Mouse (Mus musculus) myocyte (in vitro differentiated cells): ENCODE data around the gene Oser1. TPM values are rescaled to one million over a fixed set of nuclear protein-coding genes. Genes with fewer than 3 reads are reported as not detected.
A peak's percentile ranks its signal among the peaks of the same experiment; 100 is the strongest.

ENCODE experiments used
- H3K27me3 ChIP-seq: one replicate; pipeline ENCODE4 v1.6.1; 2011; ENCODE audit not compliant: control insufficient read depth, insufficient read depth, insufficient read length
- H3K36me3 ChIP-seq: one replicate; pipeline ENCODE4 v1.6.1; 2011; ENCODE audit not compliant: control insufficient read depth, insufficient read depth
- H3K4me2 ChIP-seq: one replicate; pipeline ENCODE4 v1.6.1; 2011; ENCODE audit warnings: low read depth, control low read depth
- H3K4me3 ChIP-seq: one replicate; pipeline ENCODE4 v1.5.1; 2011; ENCODE audit warnings: mild to moderate bottlenecking, control low read depth, moderate library complexity
- H3K79me2 ChIP-seq: one replicate; pipeline ENCODE4 v1.6.1; 2011; ENCODE audit not compliant: control insufficient read depth, insufficient read depth
- H3ac ChIP-seq: one replicate; pipeline ENCODE4 v1.6.1; 2011; ENCODE audit not compliant: control insufficient read depth, insufficient read length
- CEBPB ChIP-seq: IDR thresholded peaks from 2 replicates; pipeline ENCODE4 v1.6.1; 2011; ENCODE audit warnings: mild to moderate bottlenecking, moderate library complexity; ENCODE audit not compliant: poor library complexity, insufficient read depth, severe bottlenecking
- E2F4 ChIP-seq: IDR thresholded peaks from one replicate; pipeline ENCODE4 v1.6.1; 2011; ENCODE audit warnings: mild to moderate bottlenecking, control low read depth, moderate library complexity; ENCODE audit not compliant: insufficient read depth
- MAX ChIP-seq: IDR thresholded peaks from one replicate; pipeline ENCODE4 v1.6.1; 2011; ENCODE audit warnings: low read depth, mild to moderate bottlenecking, control low read depth
- MYOD1 ChIP-seq, 3 experiments: IDR thresholded peaks; one replicate each; pipeline ENCODE4 v1.6.1; 2011; ENCODE audit warnings: control low read depth in 2 of 3, low read depth in 2 of 3, mild to moderate bottlenecking in 2 of 3, moderate library complexity in 1 of 3; ENCODE audit not compliant: insufficient read length in 2 of 3, control insufficient read depth in 1 of 3
- MYOG ChIP-seq, 3 experiments: IDR thresholded peaks; one replicate each; pipeline ENCODE4 v1.6.1; 2011; ENCODE audit warnings: control low read depth in 2 of 3, low read depth in 2 of 3, mild to moderate bottlenecking in 2 of 3; ENCODE audit not compliant: insufficient read length in 2 of 3, control insufficient read depth in 1 of 3, insufficient read depth in 1 of 3
- POLR2A ChIP-seq: IDR thresholded peaks from one replicate; pipeline ENCODE4 v1.6.1; 2011; ENCODE audit warnings: low read depth, mild to moderate bottlenecking, control low read depth, moderate library complexity; ENCODE audit not compliant: insufficient read length
- POLR2AphosphoS2 ChIP-seq: IDR thresholded peaks from one replicate; pipeline ENCODE4 v1.6.1; 2011; ENCODE audit warnings: low read depth, control low read depth; ENCODE audit not compliant: insufficient read length
- REST ChIP-seq: IDR thresholded peaks from one replicate; pipeline ENCODE4 v1.6.1; 2011; ENCODE audit warnings: mild to moderate bottlenecking, control low read depth, moderate library complexity; ENCODE audit not compliant: insufficient read depth, insufficient read length
- SRF ChIP-seq: IDR thresholded peaks from one replicate; pipeline ENCODE4 v1.6.1; 2011; ENCODE audit warnings: low read depth; ENCODE audit not compliant: control insufficient read depth, insufficient read length
- TCF12 ChIP-seq: IDR thresholded peaks from one replicate; pipeline ENCODE4 v1.6.1; 2011; ENCODE audit warnings: mild to moderate bottlenecking, control low read depth; ENCODE audit not compliant: poor library complexity, insufficient read depth, severe bottlenecking
- TCF3 ChIP-seq: IDR thresholded peaks from one replicate; pipeline ENCODE4 v1.6.1; 2011; ENCODE audit warnings: low read depth, control low read depth; ENCODE audit not compliant: insufficient read length
- USF1 ChIP-seq: IDR thresholded peaks from one replicate; pipeline ENCODE4 v1.6.1; 2011; ENCODE audit warnings: low read depth, mild to moderate bottlenecking, control low read depth, moderate library complexity
- polyA plus RNA-seq: library from polyadenylated mRNA; unstranded; fragments of >200 nt; fragmentation: generic; extraction: Trizol; gene quantifications from one replicate; pipeline ENCODE4 v1.2.1, GENCODE M21; 2012; ENCODE audit warnings: missing spikeins

Oser1 gene
- 30.3 TPM for polyA plus RNA-seq

GRCm38 (mm10) chr2:163424597-163424996 is at the start of gene Oser1:
TSS of gene Oser1 (minus strand) at chr2:163424697.
- TF ChIP-seq USF1 (no peak), CEBPB (no peak), MYOD1 (IDR thresholded peaks at IDR 0.05; ENCODE audit: control insufficient read depth in 1 of 3, insufficient read length in 2 of 3, low read depth in 2 of 3) (no peak), MYOG (IDR thresholded peaks at IDR 0.05; ENCODE audit: control insufficient read depth in 1 of 3, insufficient read depth in 1 of 3, insufficient read length in 2 of 3, low read depth in 2 of 3) (no peak), TCF12 (no peak), E2F4 (no peak), POLR2A (no peak), MAX (no peak), REST (no peak), POLR2AphosphoS2 (no peak), SRF (no peak), TCF3 (no peak)
- Histone ChIP-seq H3K36me3 (no peaks in the 10 kb centered on the region), H3K27me3 (no peaks in the 10 kb centered on the region), H3ac (no peak within 1 kb of the TSS), H3K4me2 (no peak within 1 kb of the TSS), H3K4me3 (no peak within 1 kb of the TSS), H3K79me2 (peaks cover 18% of the 10 kb centered on the region)

DNA sequence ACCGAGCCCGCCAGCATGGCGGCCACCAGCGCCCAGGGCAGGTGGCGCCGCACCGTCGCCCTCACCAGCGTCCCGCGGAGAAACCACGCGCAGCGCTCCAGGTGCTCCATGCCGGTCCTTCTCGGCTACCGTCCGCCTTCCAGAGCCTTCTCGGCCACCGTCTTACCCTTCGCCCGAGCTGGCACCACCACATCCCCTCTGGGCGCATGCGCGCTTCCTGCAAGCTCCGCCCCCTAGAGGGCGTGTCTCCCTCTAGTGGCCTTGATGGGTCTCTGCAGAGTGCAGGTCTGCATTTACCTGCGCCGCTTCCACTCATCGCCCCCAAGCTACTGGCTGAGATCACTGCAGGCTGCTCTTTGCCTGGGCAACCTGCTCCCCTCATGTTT is 48.0 kb upstream of the Oser1 start, which contains the start of gene Fitm2:
Gene Fitm2 (minus strand): TSS at position 164 of the 386 bp plus-strand sequence.
- H3K36me3 ChIP-seq: peaks cover 7% of the 10 kb centered on the region

DNA sequence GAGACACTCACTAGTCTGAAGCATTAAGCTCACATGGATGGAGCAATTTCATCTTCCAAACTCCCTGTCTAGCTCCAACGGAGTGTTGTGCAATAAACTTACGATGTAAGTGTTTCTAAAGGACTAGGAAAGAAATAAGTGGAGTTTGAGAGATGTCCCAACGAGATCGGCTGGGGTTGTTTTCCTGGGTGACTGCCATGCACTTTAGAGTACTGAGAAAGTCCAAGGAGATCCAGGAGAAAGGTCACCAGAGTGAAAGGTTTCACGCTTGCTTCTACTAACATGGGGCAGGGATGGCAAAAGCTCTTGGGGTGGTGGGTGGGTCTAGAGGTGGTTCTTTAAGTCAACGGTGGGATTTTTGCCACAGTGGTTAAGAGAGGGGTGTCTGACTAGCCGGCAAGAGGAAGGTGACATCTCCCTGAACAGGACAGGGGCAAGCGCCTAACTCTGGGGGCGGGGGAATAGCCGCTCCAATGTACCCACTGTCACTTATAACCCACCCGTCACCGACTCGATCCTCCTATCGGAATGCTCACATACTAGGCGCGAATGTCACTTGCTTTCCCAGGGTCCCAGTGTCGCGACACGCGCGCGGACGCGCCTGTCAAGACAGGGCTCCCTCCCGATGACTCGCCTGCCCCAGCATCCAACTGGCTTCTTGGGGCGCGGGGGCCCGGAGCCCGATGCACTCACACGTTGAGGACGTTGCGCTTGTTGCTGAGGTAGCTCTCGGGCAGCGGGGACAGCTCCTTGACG is 47.4 kb upstream of the Oser1 start:
- Histone ChIP-seq H3K36me3 (peaks cover 7% of the 10 kb centered on the region), H3K4me3 (peak overlapping the region; percentile 85), H3ac (peak overlapping the region; percentile 13), H3K79me2 (no peaks in the 10 kb centered on the region), H3K27me3 (no peaks in the 10 kb centered on the region), H3K4me2 (peak overlapping the region; percentile 96)
- TF ChIP-seq SRF (no peak), CEBPB (0 out of 2 replicates have a peak, but pooled peaks have one; percentile 57), USF1 (no peak), MYOG (IDR thresholded peaks at IDR 0.05; ENCODE audit: control insufficient read depth in 1 of 3, insufficient read depth in 1 of 3, insufficient read length in 2 of 3, low read depth in 2 of 3) (no peak)

More for the DNA sequence above, 48.0 kb upstream of the Oser1 start, which contains the start of gene Fitm2:
- Histone ChIP-seq H3K27me3 (no peaks in the 10 kb centered on the region), H3K79me2 (no peaks in the 10 kb centered on the region), H3ac (peak within 1 kb of the TSS; percentile 13), H3K4me3 (peak within 1 kb of the TSS; percentile 85), H3K4me2 (peak within 1 kb of the TSS; percentile 96)
- TF ChIP-seq TCF12 (no peak), POLR2AphosphoS2 (peak; percentile 79), POLR2A (peak; percentile 81), MAX (peak; percentile 16), REST (no peak), E2F4 (no peak), USF1 (no peak), MYOD1 (IDR thresholded peaks at IDR 0.05; ENCODE audit: control insufficient read depth in 1 of 3, insufficient read length in 2 of 3, low read depth in 2 of 3) (peak in 2 of 3 experiments; percentile 59 to 66), SRF (peak; percentile 72), MYOG (IDR thresholded peaks at IDR 0.05; ENCODE audit: control insufficient read depth in 1 of 3, insufficient read depth in 1 of 3, insufficient read length in 2 of 3, low read depth in 2 of 3) (peak in 1 of 3 experiments; percentile 66), TCF3 (no peak), CEBPB (no peak)

DNA sequence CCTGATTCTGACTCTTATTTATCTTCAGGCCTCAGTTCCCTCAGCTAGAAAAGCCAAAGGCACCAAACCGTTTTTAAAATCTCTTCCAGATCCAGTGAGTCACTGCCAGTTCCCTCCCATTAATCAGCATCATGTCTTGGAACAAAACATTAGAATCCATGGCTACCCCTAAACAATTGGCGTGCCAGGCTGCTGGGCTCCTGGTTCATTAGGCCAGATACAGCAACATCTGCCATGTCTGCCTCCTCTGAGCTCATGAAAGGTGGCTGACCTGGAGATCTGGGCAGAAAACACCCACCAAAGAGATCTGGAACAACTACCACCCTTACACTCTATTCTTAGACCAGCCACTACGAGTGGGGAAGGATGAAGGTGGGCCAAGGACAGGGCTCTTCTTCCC is 46.6 kb upstream of the Oser1 start:
- Histone ChIP-seq H3ac (no peak overlapping the region), H3K27me3 (no peaks in the 10 kb centered on the region), H3K4me3 (peak overlapping the region; percentile 85), H3K79me2 (no peaks in the 10 kb centered on the region), H3K36me3 (peaks cover 7% of the 10 kb centered on the region), H3K4me2 (peak overlapping the region; percentile 96)
- TF ChIP-seq MYOG (IDR thresholded peaks at IDR 0.05; ENCODE audit: control insufficient read depth in 1 of 3, insufficient read depth in 1 of 3, insufficient read length in 2 of 3, low read depth in 2 of 3) (no peak), CEBPB (no peak), REST (no peak), POLR2A (no peak), TCF12 (no peak), SRF (no peak), MYOD1 (IDR thresholded peaks at IDR 0.05; ENCODE audit: control insufficient read depth in 1 of 3, insufficient read length in 2 of 3, low read depth in 2 of 3) (no peak)

GRCm38 (mm10) chr2:163469711-163470110 is 45.2 kb upstream of the Oser1 start:
- Histone ChIP-seq H3K4me3 (no peak overlapping the region), H3K79me2 (no peaks in the 10 kb centered on the region), H3K4me2 (no peak overlapping the region), H3ac (no peak overlapping the region), H3K36me3 (peaks cover 7% of the 10 kb centered on the region), H3K27me3 (no peaks in the 10 kb centered on the region)
- no peak for TF ChIP-seq E2F4
- no peak for TF ChIP-seq MAX
- no peak for TF ChIP-seq SRF
- no peak for TF ChIP-seq TCF3
- no peak for TF ChIP-seq MYOD1 (IDR thresholded peaks at IDR 0.05; ENCODE audit: control insufficient read depth in 1 of 3, insufficient read length in 2 of 3, low read depth in 2 of 3)
- no peak for TF ChIP-seq MYOG (IDR thresholded peaks at IDR 0.05; ENCODE audit: control insufficient read depth in 1 of 3, insufficient read depth in 1 of 3, insufficient read length in 2 of 3, low read depth in 2 of 3)
- TF ChIP-seq POLR2AphosphoS2: no peak
- no peak for TF ChIP-seq CEBPB
- TF ChIP-seq POLR2A: no peak
- no peak for TF ChIP-seq USF1
- TF ChIP-seq TCF12: no peak
- TF ChIP-seq REST: no peak
